Mouse (Mus musculus) neural tube, embryonic 11.5 days (tissue): ENCODE measurements around the gene Irf6. TPM values are rescaled to one million over a fixed set of nuclear protein-coding genes. Genes with fewer than 3 reads are reported as not detected.

Source experiments
- ATAC-seq: fragments of 200-750 bp; cut with Nextera tagmentation; 2 replicates; pipeline ENCODE4 v1.8.0; 2017; ENCODE audit warnings: moderate number of reproducible peaks, mild to moderate bottlenecking, moderate TSS enrichment, moderate library complexity; ENCODE audit not compliant: insufficient read depth, low FRiP score, low TSS enrichment
- DNase-seq: peaks from one replicate; pipeline ENCODE4 v3.0.0-alpha.2; 2015; ENCODE audit warnings: low spot score
- H3K27ac ChIP-seq: fragments of 300-500 bp; sonication (generic); 2 replicates; pipeline ENCODE4 v1.5.1; 2014; ENCODE audit warnings: low read depth, mild to moderate bottlenecking, low read length
- H3K27me3 ChIP-seq: fragments of 300-500 bp; sonication (generic); 2 replicates; pipeline ENCODE4 v1.6.1; 2014; ENCODE audit warnings: mild to moderate bottlenecking, low read length, mixed read lengths; ENCODE audit not compliant: control insufficient read depth, insufficient read depth
- H3K36me3 ChIP-seq: fragments of 300-500 bp; sonication (generic); 2 replicates; pipeline ENCODE4 v1.6.1; 2014; ENCODE audit warnings: mild to moderate bottlenecking, low read length, moderate library complexity, mixed read lengths; ENCODE audit not compliant: control insufficient read depth, insufficient read depth
- H3K4me1 ChIP-seq: fragments of 300-500 bp; sonication (generic); 2 replicates; pipeline ENCODE4 v1.6.1; 2014; ENCODE audit warnings: low read length, mixed read lengths; ENCODE audit not compliant: control insufficient read depth, insufficient read depth
- H3K4me2 ChIP-seq: fragments of 300-500 bp; sonication (generic); 2 replicates; pipeline ENCODE4 v1.6.1; 2014; ENCODE audit warnings: low read depth, mild to moderate bottlenecking, moderate library complexity
- H3K4me3 ChIP-seq: fragments of 300-500 bp; sonication (generic); 2 replicates; pipeline ENCODE4 v1.5.1; 2014; ENCODE audit warnings: low read depth, low read length
- H3K9ac ChIP-seq: fragments of 300-500 bp; sonication (generic); 2 replicates; pipeline ENCODE4 v1.6.1; 2014; ENCODE audit warnings: mild to moderate bottlenecking, low read length
- H3K9me3 ChIP-seq: fragments of 300-500 bp; sonication (generic); 2 replicates; pipeline ENCODE4 v1.6.1; 2016; ENCODE audit warnings: low read length; ENCODE audit not compliant: control insufficient read depth
- whole genome bisulfite sequencing: fragments of 180-500 bp; shearing (Covaris S2); extraction: QIAGEN DNeasy Blood & Tissue Kit; methylation state at CpG from one replicate; pipeline ENCODE4 v1.1.7; 2014; 5-methylcytosine and 5-hydroxymethylcytosine counted together
- polyA plus RNA-seq: library from polyadenylated mRNA; unstranded; fragments of >200 nt; fragmentation: Nextera tagmentation; extraction: Ambion mirVana; gene quantifications from 2 replicates; pipeline ENCODE4 v1.2.1, GENCODE M21; 2014

The Irf6 gene
- polyA plus RNA-seq, 1 experiment from 2014 or later: 5.5 TPM

DNA sequence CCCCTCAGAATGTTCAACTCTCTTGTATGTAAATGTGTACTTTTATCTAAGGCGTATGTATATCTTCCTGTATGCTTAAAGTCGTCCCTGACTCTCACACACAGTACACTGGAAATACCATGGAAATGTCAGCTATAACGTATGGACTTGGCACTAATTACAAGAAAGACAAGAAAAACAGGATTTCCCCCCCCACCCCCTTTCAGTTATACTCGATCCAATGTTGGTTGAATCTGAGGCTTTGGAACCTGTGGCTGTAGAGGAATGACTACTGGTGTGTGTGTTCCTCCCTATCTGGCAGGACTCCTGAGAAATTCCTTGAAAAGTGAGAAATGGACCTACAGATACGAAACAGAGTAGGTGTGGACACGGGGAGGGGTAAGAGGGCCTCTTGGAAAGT lies 35.3 kb downstream of the Irf6 start:
- H3K4me1 ChIP-seq: no peaks in the 10 kb centered on the region
- 83% methylated on average over 6 of the region's 6 CpGs for WGBS
- H3K4me2 ChIP-seq: no peak overlapping the region
- H3K36me3 ChIP-seq: no peaks in the 10 kb centered on the region
- no peaks in the 10 kb centered on the region for H3K27me3 ChIP-seq
- no peak overlapping the region for H3K4me3 ChIP-seq
- no peak for ATAC-seq
- no peaks in the 10 kb centered on the region for H3K9me3 ChIP-seq
- no peak overlapping the region for H3K27ac ChIP-seq
- H3K9ac ChIP-seq: no peak overlapping the region
- no peak for DNase-seq

DNA sequence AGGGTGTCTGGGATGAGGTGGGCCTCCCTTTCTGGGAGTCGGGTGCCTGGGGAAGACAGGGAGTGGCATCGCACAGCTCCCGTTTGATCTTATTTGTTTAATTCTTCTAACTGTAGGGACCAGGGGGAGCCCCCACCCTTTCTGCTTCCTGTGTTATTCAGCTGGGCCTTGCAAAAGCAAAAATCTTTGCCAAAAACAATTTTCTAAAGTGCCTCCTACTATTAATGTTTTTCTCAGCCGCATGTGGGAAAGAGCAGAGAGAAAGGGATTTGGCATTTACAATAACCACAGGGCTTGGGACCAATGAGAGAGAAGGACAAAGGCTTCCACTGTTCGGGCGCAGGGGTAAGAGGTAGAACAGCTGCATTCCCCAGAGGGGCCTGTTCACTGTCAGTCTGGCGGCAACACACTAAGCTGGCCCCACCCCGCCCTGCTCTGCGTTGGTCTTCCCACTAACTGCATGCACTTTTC lies 36.3 kb downstream of the Irf6 start:
- no peaks in the 10 kb centered on the region for H3K9me3 ChIP-seq
- H3K9ac ChIP-seq: no peak overlapping the region
- no peak overlapping the region for H3K4me2 ChIP-seq
- H3K27me3 ChIP-seq: no peaks in the 10 kb centered on the region
- WGBS: 44% methylated on average over 9 of the region's 9 CpGs
- H3K4me3 ChIP-seq: no peak overlapping the region
- no peak for ATAC-seq
- H3K27ac ChIP-seq: no peak overlapping the region
- peak; percentile 44 for DNase-seq
- no peaks in the 10 kb centered on the region for H3K36me3 ChIP-seq
- no peaks in the 10 kb centered on the region for H3K4me1 ChIP-seq

DNA sequence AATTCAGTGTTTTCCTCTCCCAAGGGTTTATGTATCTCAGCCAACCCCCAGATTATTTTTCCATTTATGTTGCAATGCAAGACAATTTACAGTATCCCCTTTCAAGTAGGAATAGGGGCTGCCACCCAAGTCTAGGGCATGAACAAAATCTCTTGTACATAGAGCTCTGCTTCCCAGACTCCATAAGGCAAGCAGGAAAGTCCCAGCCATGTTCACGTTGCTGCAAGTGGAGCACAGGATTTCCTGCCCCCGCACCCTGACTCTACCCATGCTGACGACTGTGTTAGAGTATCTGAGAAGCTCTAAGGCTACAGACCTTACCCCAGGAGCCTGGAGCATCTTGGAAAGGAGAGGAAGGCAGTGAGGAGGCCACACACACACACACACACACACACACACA lies 36.9 kb downstream of the Irf6 start:
- H3K27ac ChIP-seq: no peak overlapping the region
- no peak for DNase-seq
- no peaks in the 10 kb centered on the region for H3K4me1 ChIP-seq
- no peaks in the 10 kb centered on the region for H3K36me3 ChIP-seq
- H3K4me2 ChIP-seq: no peak overlapping the region
- ATAC-seq: no peak
- no peaks in the 10 kb centered on the region for H3K9me3 ChIP-seq
- WGBS: 60% methylated on average over 3 of the region's 3 CpGs
- no peak overlapping the region for H3K4me3 ChIP-seq
- no peak overlapping the region for H3K9ac ChIP-seq
- no peaks in the 10 kb centered on the region for H3K27me3 ChIP-seq

DNA sequence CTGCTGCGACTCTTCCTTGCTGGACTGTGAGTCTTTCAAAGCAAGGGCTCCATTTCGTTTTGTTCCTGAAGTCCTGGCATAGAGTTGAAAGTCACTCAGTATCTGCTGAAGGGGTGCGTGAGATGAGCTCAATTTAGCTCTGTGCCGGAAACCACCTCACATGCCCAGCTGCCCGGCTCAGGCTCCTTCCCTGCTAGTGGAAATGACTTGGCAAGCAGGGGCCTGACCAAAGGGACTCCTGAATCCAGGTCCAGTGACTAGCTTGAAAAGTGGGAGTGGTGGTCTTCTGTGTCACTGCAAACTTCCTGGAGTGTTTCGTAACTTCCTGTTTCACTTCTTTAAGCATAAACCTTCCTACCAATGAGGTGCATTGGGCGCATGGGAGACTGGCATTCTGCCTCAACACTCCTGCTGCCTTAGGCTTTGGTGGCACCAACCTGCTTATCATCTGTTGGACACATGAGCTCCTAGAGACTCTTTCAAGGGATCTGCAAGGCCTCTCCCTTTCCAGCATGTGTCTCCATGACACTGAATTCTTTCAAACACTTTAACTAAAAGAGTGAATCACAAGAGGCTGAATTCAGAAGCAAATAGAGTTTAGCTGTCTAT lies 38.9 kb downstream of the Irf6 start:
- 91% methylated on average over 7 of the region's 7 CpGs for WGBS

DNA sequence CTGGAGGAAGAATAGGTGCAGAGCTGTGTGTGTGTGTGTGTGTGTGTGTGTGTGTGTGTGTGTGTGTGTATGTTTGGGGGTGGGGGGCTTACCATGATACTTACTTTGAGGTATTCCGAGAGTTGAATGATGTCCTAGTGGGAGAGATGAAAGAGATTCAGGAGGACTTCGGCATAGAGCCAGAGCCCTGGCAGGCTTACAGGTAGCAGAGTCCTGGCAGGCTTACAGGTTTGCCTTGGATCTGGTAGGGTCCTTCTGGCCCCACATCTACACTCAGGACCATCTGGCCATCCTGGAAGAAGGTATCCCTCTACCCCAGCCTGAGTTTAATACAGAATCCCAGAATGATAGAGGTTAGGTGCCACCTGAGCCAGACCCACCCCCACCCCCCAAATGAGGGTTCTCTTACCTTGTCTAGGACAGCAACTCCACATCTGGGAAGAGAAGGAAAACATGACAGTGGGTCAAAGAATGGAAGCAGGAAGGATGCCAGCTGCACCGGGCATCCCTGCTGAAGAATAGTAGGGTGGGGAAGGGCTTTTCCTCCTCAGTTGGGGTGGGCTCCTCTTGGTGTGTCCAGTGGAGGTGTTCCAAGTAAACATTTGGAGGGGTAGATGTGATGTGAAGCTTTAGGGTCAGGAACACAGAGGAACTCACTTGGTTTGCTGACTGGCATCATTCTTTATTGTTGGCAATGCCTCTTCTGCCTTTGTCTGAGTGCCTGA lies 41.7 kb downstream of the Irf6 start:
- DNase-seq (no peak), ATAC-seq (no peak)
- Histone ChIP-seq H3K4me2 (no peak overlapping the region), H3K36me3 (no peaks in the 10 kb centered on the region), H3K4me1 (no peaks in the 10 kb centered on the region), H3K27ac (no peak overlapping the region), H3K4me3 (no peak overlapping the region), H3K27me3 (no peaks in the 10 kb centered on the region), H3K9me3 (no peaks in the 10 kb centered on the region), H3K9ac (no peak overlapping the region)
- 81% methylated on average over 3 of the region's 3 CpGs for WGBS

More for the DNA sequence above, 38.9 kb downstream of the Irf6 start:
- H3K9ac ChIP-seq: no peak overlapping the region
- DNase-seq (no peak), ATAC-seq (no peak)
- H3K27me3 ChIP-seq: no peaks in the 10 kb centered on the region
- no peak overlapping the region for H3K4me3 ChIP-seq
- no peaks in the 10 kb centered on the region for H3K4me1 ChIP-seq
- H3K36me3 ChIP-seq: no peaks in the 10 kb centered on the region
- H3K27ac ChIP-seq: no peak overlapping the region
- H3K4me2 ChIP-seq: no peak overlapping the region
- H3K9me3 ChIP-seq: no peaks in the 10 kb centered on the region

DNA sequence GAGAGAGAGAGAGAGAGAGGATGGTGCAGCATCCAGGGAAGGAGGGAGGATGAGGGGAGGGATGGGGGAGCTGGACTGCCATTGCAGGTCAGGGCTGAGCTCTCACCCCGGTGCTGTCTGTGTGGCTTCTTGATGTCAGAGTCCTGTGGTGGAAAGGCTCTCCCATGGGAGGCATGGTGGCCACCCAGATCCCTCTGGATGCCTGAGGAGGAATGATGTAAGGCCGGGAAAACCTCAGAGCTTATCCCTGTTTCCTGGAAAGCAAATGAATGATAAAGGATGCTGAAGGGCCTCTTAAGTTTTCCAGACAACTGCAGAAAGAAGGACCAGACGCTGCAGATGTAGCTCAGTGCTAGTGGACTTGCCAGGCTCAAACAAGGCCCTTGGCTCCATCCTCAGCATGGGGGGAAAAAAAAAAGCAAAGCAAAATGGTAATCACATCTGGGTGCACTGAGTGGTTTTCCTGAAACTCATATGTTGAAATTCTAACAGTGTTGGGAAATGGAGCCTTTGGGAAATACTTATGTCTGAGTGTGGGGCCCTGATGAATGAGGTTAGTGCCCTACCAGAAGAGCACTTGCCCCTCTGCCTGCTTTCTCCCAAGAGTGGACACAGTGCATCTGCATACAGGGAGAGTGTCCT lies 42.4 kb downstream of the Irf6 start:
- H3K27ac ChIP-seq: no peak overlapping the region
- H3K4me2 ChIP-seq: no peak overlapping the region
- H3K4me1 ChIP-seq: no peaks in the 10 kb centered on the region
- no peak for DNase-seq
- H3K27me3 ChIP-seq: no peaks in the 10 kb centered on the region
- no peak overlapping the region for H3K4me3 ChIP-seq
- no peaks in the 10 kb centered on the region for H3K9me3 ChIP-seq
- no peak overlapping the region for H3K9ac ChIP-seq
- 65% methylated on average over 3 of the region's 3 CpGs for WGBS
- no peak for ATAC-seq
- H3K36me3 ChIP-seq: no peaks in the 10 kb centered on the region

DNA sequence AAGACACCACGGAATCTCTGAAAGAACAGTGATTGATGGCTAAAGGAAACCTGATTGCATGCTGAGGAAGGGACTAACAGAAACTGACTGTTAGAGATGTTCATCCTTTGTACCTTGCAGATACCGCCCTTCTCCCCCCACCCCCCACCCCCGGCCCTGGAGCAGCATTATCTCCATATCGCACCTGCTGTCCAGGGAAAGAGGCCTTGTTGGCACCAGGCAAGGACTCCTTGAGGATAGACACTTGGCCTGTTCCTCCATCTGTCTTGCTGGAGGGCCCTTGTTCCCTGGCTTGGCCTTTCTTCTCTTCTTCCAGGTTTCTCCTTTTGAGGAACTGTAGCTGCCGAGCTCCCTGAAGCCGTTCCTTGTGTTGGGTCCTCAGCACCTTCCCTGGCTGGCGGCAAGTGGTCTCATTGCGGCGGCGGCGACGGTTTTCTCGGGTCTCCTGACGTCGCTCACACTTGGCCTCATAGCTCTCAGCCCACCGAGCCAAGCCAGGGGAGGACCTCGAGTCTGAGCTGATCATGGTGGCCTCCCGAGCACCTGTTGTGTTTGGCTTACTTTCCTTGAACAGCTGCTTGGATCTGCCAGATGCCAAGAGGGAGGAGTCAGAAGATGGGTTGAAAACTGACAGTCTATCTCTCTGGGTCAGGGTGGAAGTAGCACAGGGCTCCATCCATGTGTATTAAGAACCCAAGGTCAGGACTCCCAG lies 44.7 kb downstream of the Irf6 start:
- 91% methylated on average over 18 of the region's 18 CpGs for WGBS

DNA sequence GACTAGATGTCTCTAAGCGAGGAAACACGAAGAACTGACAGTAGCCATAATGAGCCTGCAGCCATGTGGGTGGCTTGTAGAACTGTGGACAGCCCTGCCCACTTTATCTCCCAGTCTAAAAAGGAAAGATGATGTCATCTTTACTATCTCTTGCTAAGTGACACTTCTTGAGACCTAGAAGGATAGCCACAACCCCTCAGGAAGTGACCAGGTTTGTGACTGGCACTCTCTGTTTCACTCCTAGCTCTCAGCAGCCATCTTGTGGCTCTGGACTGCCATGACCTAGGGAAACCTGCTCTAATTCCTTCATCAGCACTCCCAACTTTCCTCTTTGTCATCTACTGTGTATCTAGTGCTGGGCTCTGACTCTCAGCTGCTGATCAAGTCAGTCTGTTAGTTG lies 45.4 kb downstream of the Irf6 start:
- H3K4me1 ChIP-seq: no peaks in the 10 kb centered on the region
- no peaks in the 10 kb centered on the region for H3K36me3 ChIP-seq
- no peak for ATAC-seq
- H3K9ac ChIP-seq: no peak overlapping the region
- H3K4me2 ChIP-seq: no peak overlapping the region
- no peak overlapping the region for H3K4me3 ChIP-seq
- DNase-seq: no peak
- no peak overlapping the region for H3K27ac ChIP-seq
- no peaks in the 10 kb centered on the region for H3K27me3 ChIP-seq
- 91% methylated on average over 2 of the region's 2 CpGs for WGBS
- H3K9me3 ChIP-seq: no peaks in the 10 kb centered on the region

More for the DNA sequence above, 44.7 kb downstream of the Irf6 start:
- ATAC-seq (no peak), DNase-seq (no peak)
- Histone ChIP-seq H3K27ac (no peak overlapping the region), H3K27me3 (no peaks in the 10 kb centered on the region), H3K4me1 (no peaks in the 10 kb centered on the region), H3K9ac (no peak overlapping the region), H3K4me2 (no peak overlapping the region), H3K36me3 (no peaks in the 10 kb centered on the region), H3K9me3 (no peaks in the 10 kb centered on the region), H3K4me3 (no peak overlapping the region)
